Mouse (Mus musculus) forebrain, embryonic 11.5 days (tissue): ENCODE measurements around the gene Fam228b. TPM values are rescaled to one million over a fixed set of nuclear protein-coding genes. Genes with fewer than 3 reads are reported as not detected.
A peak's percentile ranks its signal among the peaks of the same experiment; 100 is the strongest.
"Not testable (repeated sequence)": the region's sequence is repeated elsewhere in the genome, so short reads cannot be mapped to it uniquely, and the experiment has no call there.

Experiments
- ATAC-seq: fragments of 200-750 bp; cut with Nextera tagmentation; replicated peaks from 2 replicates; pipeline ENCODE4 v1.8.0; 2017; ENCODE audit warnings: moderate TSS enrichment; ENCODE audit not compliant: low FRiP score
- DNase-seq: peaks from one replicate; pipeline ENCODE4 v3.0.0-alpha.2; 2017; ENCODE audit warnings: low spot score
- H3K27ac ChIP-seq: fragments of 300-500 bp; sonication (generic); 2 replicates; pipeline ENCODE4 v1.5.1; 2014; ENCODE audit warnings: low read depth, low read length
- H3K27me3 ChIP-seq: fragments of 300-500 bp; sonication (generic); 2 replicates; pipeline ENCODE4 v1.6.1; 2014; ENCODE audit warnings: mild to moderate bottlenecking, low read length, mixed read lengths; ENCODE audit not compliant: control insufficient read depth, insufficient read depth
- H3K36me3 ChIP-seq: fragments of 300-500 bp; sonication (generic); 2 replicates; pipeline ENCODE4 v1.6.1; 2014; ENCODE audit warnings: mild to moderate bottlenecking, low read length, moderate library complexity, mixed read lengths; ENCODE audit not compliant: control insufficient read depth, insufficient read depth
- H3K4me1 ChIP-seq: fragments of 300-500 bp; sonication (generic); replicated peaks from 2 replicates; pipeline ENCODE4 v1.6.1; 2014; ENCODE audit warnings: low read length, mixed read lengths; ENCODE audit not compliant: control insufficient read depth, insufficient read depth
- H3K4me2 ChIP-seq: fragments of 300-500 bp; sonication (generic); 2 replicates; pipeline ENCODE4 v1.6.1; 2014; ENCODE audit warnings: low read depth, mild to moderate bottlenecking, low read length, moderate library complexity, mixed read lengths; ENCODE audit not compliant: severe bottlenecking
- H3K4me3 ChIP-seq: fragments of 300-500 bp; sonication (generic); 2 replicates; pipeline ENCODE4 v1.5.1; 2014; ENCODE audit warnings: low read depth, low read length
- H3K9ac ChIP-seq: fragments of 300-500 bp; sonication (generic); 2 replicates; pipeline ENCODE4 v1.6.1; 2014; ENCODE audit warnings: low read length
- H3K9me3 ChIP-seq: fragments of 300-500 bp; sonication (generic); 2 replicates; pipeline ENCODE4 v1.6.1; 2016; ENCODE audit warnings: low read length, mixed read lengths; ENCODE audit not compliant: control insufficient read depth
- WGBS: fragments of 180-500 bp; shearing (Covaris S2); extraction: QIAGEN DNeasy Blood & Tissue Kit; methylation state at CpG from one replicate; pipeline ENCODE4 v1.1.7; 2014; 5-methylcytosine and 5-hydroxymethylcytosine counted together
- polyA plus RNA-seq: library from polyadenylated mRNA; unstranded; fragments of >200 nt; fragmentation: Nextera tagmentation; extraction: Ambion mirVana; gene quantifications from 2 replicates; pipeline ENCODE4 v1.2.1, GENCODE M21; 2014

The Fam228b gene
- polyA plus RNA-seq, 1 experiment from 2014 or later, result 4.2 TPM

DNA sequence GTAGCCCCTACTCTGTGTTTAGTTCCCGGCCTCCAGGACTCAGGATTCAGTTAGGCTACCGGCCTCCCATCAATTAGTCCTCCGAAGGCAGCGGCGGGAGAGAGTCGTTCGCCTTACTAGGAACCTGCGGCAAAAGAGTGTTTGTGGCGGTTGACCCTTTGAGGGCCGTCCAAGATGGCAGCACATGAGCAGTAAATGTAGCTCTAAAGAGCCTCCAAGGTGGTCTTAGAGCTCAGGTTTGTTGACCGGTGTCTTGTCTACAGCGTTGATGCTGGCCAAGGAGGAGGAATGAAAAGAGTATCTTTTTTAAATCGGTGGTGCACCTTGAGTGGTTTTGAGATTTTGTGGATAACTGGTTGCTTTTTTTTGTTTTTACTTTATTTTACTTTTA is 261 bp upstream of the Fam228b start:
- no peaks in the 10 kb centered on the region for H3K36me3 ChIP-seq
- H3K4me1 ChIP-seq, result no peaks in the 10 kb centered on the region
- H3K9ac ChIP-seq, result peak overlapping the region; percentile 72
- no peaks in the 10 kb centered on the region for H3K27me3 ChIP-seq
- DNase-seq (no peak), ATAC-seq (peak; percentile 62; the same call in 1 of the 2 replicates)
- peak overlapping the region; percentile 51 for H3K4me2 ChIP-seq
- H3K4me3 ChIP-seq, result peak overlapping the region; percentile 46
- H3K27ac ChIP-seq, result peak overlapping the region; percentile 79; the same call in 1 of the 2 replicates
- no peaks in the 10 kb centered on the region for H3K9me3 ChIP-seq
- 19% methylated on average over 13 of the region's 13 CpGs for WGBS

DNA sequence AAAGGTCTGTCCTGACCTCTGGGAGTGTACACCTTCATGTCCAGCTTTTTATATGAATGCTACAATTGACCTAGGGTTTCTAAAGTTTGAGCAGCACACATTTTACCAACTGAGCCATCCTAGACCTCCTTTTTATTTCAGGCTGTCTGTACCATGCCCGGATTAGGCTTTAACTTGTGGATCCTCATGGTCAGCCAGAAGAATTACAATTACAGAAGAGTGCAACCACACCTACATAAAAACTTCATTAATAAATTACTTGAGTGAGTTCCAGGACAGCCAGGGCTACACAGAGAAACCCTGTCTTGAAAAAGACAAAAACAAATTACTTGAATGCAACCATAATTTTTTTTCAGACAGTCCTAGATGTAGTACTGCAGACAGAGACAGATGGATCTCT is 12.0 kb downstream of the Fam228b start:
- no peak overlapping the region for H3K4me3 ChIP-seq
- ATAC-seq (no peak), DNase-seq (no peak)
- H3K36me3 ChIP-seq, result no peaks in the 10 kb centered on the region
- H3K4me1 ChIP-seq, result no peaks in the 10 kb centered on the region
- no peak overlapping the region for H3K27ac ChIP-seq
- H3K9ac ChIP-seq, result no peak overlapping the region
- no peaks in the 10 kb centered on the region for H3K27me3 ChIP-seq
- WGBS, result 79% methylated on average over 1 of the region's 1 CpGs
- H3K9me3 ChIP-seq, result no peaks in the 10 kb centered on the region
- no peak overlapping the region for H3K4me2 ChIP-seq

DNA sequence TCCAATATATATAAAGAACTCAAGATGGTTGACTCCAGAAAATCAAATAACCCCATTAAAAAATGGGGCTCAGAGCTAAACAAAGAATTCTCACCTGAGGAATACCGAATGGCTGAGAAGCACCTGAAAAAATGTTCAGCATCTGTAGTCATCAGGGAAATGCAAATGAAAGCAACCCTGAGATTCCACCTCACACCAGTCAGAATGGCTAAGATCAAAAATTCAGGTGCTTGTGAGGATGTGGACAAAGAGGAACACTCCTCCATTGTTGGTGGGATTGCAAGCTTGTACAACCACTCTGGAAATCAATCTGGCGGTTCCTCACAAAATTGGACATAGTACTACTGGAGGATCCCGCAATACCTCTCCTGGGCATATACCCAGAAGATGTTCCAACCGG is 14.6 kb downstream of the Fam228b start:
- not testable (repeated sequence) for H3K9me3 ChIP-seq, H3K36me3 ChIP-seq, ATAC-seq, H3K27me3 ChIP-seq, H3K4me1 ChIP-seq, H3K27ac ChIP-seq, DNase-seq, H3K4me2 ChIP-seq, H3K9ac ChIP-seq, H3K4me3 ChIP-seq
- 91% methylated on average over 4 of the region's 4 CpGs for WGBS

DNA sequence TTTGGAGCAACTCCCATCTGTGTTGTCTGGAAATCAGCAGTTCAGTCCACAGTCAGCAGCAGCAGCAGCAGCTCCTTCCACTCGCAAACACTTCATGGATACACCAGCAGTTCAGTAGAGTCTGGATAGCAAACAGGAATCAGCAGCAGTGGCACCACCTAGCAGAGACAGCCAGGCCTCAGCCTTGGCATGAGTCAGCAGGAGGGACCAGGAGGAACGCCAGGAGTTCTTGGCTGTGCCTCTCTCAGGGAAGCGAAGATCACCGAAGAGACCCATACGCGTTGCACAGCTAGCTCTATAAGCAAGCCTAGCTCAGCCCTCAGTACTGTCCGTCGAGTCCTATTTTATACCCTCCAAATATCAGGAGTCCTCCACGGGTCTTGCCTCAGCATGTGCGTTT is 24.6 kb downstream of the Fam228b start:
- ATAC-seq (no peak), DNase-seq (no peak)
- H3K36me3 ChIP-seq, result no peaks in the 10 kb centered on the region
- H3K4me3 ChIP-seq, result no peak overlapping the region
- H3K4me2 ChIP-seq, result no peak overlapping the region
- H3K27me3 ChIP-seq, result no peaks in the 10 kb centered on the region
- no peak overlapping the region for H3K9ac ChIP-seq
- no peaks in the 10 kb centered on the region for H3K4me1 ChIP-seq
- no peaks in the 10 kb centered on the region for H3K9me3 ChIP-seq
- no peak overlapping the region for H3K27ac ChIP-seq
- 94% methylated on average over 10 of the region's 10 CpGs for WGBS

DNA sequence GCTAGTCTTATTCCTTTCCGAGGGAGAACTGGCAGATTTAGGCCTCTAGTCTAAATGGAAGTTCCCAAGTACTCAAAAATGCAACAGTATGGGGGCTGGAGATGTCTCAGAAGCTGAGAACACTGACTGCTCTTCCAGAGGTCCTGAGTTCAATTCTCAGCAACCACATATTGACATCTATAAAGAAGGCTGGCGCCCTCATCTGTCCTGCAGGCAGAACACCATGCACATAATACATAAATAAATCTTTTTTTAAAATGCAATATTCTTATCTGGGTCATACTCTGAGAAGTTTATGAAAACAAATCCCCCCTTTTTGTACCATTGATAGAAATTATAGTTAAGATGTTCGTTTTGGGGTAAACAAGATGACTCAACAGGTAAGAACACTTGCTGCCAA is 26.9 kb downstream of the Fam228b start:
- ATAC-seq, result no peak
- no peak overlapping the region for H3K27ac ChIP-seq
- no peak overlapping the region for H3K4me3 ChIP-seq
- H3K36me3 ChIP-seq, result no peaks in the 10 kb centered on the region
- H3K4me2 ChIP-seq, result no peak overlapping the region
- H3K27me3 ChIP-seq, result no peaks in the 10 kb centered on the region
- no peaks in the 10 kb centered on the region for H3K9me3 ChIP-seq
- DNase-seq, result no peak
- H3K9ac ChIP-seq, result no peak overlapping the region
- no peaks in the 10 kb centered on the region for H3K4me1 ChIP-seq
- 88% methylated on average over 3 of the region's 3 CpGs for WGBS

DNA sequence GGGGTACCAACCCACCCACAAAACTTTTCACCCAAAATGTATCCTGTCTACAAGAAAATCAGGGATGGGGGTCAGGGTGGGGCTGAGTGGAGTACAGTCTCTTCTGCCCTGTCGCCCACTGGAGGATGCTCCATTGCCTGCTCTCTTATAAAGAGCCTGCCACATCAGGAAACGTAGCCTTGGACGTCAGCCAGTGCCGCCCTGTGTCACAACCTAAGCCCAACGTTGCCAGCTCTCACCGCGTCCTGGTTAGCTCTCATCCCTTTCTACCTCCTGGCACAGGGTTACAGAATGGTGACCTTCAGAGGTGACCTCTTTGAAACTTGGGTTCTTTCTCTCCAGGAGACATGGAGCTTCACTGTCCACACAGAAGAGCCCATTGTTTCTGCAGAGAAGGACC is 28.2 kb downstream of the Fam228b start:
- DNase-seq, result no peak
- 88% methylated on average over 7 of the region's 7 CpGs for WGBS
- Histone ChIP-seq H3K4me2 (no peak overlapping the region), H3K27ac (no peak overlapping the region), H3K4me1 (no peaks in the 10 kb centered on the region), H3K27me3 (no peaks in the 10 kb centered on the region), H3K9ac (no peak overlapping the region), H3K9me3 (no peaks in the 10 kb centered on the region), H3K4me3 (no peak overlapping the region), H3K36me3 (no peaks in the 10 kb centered on the region)
- no peak for ATAC-seq

DNA sequence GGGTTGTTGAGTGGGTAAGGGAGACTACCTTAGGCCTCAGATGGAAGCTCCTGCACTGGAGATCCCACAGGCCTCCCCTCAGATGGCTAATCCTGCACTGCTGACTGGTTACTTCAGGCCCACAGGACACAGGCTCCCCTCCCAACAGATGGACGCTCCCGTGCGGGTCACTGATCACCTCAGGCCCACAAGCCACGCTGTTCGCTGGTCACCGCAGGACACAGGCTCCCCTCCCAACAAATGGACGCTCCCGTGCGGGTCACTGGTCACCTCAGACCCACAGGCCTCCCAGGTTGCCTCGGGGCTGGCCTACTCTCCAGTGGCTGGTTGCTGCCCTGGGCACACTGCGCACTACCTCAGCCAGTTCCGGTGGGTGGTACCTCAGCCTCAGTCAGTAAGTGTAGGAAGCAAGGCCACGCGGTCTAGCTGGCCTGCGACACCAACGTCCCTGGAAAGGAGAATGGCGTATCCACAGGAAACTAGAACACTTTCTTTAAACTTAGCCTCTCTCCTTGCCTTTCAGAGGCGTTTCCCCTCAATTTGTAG is 31.0 kb downstream of the Fam228b start, which contains the start of gene Fam228a:
Fam228a (minus strand) TSS at position 400 of the 546 bp plus-strand sequence.
- H3K9ac ChIP-seq, result no peak within 1 kb of the TSS
- 80% methylated on average over 18 of the region's 18 CpGs for WGBS
- H3K36me3 ChIP-seq, result no peaks in the 10 kb centered on the region
- no peaks in the 10 kb centered on the region for H3K27me3 ChIP-seq
- no peak within 1 kb of the TSS for H3K4me3 ChIP-seq
- ATAC-seq (no peak), DNase-seq (no peak)
- H3K27ac ChIP-seq, result no peak within 1 kb of the TSS
- H3K4me2 ChIP-seq, result no peak within 1 kb of the TSS
- no peaks in the 10 kb centered on the region for H3K4me1 ChIP-seq
- no peaks in the 10 kb centered on the region for H3K9me3 ChIP-seq

GRCm38 (mm10) chr12:4732332-4732731 is 36.7 kb downstream of the Fam228b start:
- H3K27ac ChIP-seq, result no peak overlapping the region
- no peaks in the 10 kb centered on the region for H3K36me3 ChIP-seq
- H3K9ac ChIP-seq, result no peak overlapping the region
- H3K4me2 ChIP-seq, result no peak overlapping the region
- no peaks in the 10 kb centered on the region for H3K9me3 ChIP-seq
- no peak overlapping the region for H3K4me3 ChIP-seq
- 79% methylated on average over 4 of the region's 4 CpGs for WGBS
- no peaks in the 10 kb centered on the region for H3K4me1 ChIP-seq
- no peak for DNase-seq
- no peaks in the 10 kb centered on the region for H3K27me3 ChIP-seq
- no peak for ATAC-seq

GRCm38 (mm10) chr12:4731629-4732028 is 37.4 kb downstream of the Fam228b start:
- H3K27ac ChIP-seq, result no peak overlapping the region
- no peak for DNase-seq
- H3K4me1 ChIP-seq, result no peaks in the 10 kb centered on the region
- no peak overlapping the region for H3K4me2 ChIP-seq
- no peaks in the 10 kb centered on the region for H3K9me3 ChIP-seq
- ATAC-seq, result no peak
- H3K4me3 ChIP-seq, result no peak overlapping the region
- H3K9ac ChIP-seq, result no peak overlapping the region
- no peaks in the 10 kb centered on the region for H3K27me3 ChIP-seq
- WGBS, result 81% methylated on average over 4 of the region's 4 CpGs
- no peaks in the 10 kb centered on the region for H3K36me3 ChIP-seq
